Mouse (Mus musculus) kidney, embryonic 14.5 days (tissue): ENCODE measurements at regions not wholly inside any gene's neighbourhood (a gene's known extent, or its start where the extent isn't known, plus 50 kb on each side); places are given as distances from the start of the nearest gene placed in this dataset.
A peak's percentile ranks its signal among the peaks of the same experiment; 100 is the strongest.

Experiments used
- ATAC-seq: fragments of 200-750 bp; cut with Nextera tagmentation; 2 replicates; pipeline ENCODE4 v1.8.0; 2017; ENCODE audit warnings: moderate number of reproducible peaks, mild to moderate bottlenecking, moderate TSS enrichment, moderate library complexity; ENCODE audit not compliant: low FRiP score, low TSS enrichment
- H3K27ac ChIP-seq: fragments of 300-500 bp; sonication (generic); 2 replicates; pipeline ENCODE4 v1.5.1; 2014; ENCODE audit warnings: low read depth, mild to moderate bottlenecking, low read length, moderate library complexity, mixed read lengths
- H3K27me3 ChIP-seq: fragments of 300-500 bp; sonication (generic); 2 replicates; pipeline ENCODE4 v1.6.1; 2014; ENCODE audit warnings: mild to moderate bottlenecking, low read length; ENCODE audit not compliant: control insufficient read depth, insufficient read depth
- H3K36me3 ChIP-seq: fragments of 300-500 bp; sonication (generic); 2 replicates; pipeline ENCODE4 v1.6.1; 2014; ENCODE audit warnings: low read length, mixed read lengths; ENCODE audit not compliant: control insufficient read depth, insufficient read depth
- H3K4me1 ChIP-seq: fragments of 300-500 bp; sonication (generic); 2 replicates; pipeline ENCODE4 v1.6.1; 2014; ENCODE audit warnings: low read length, mixed read lengths; ENCODE audit not compliant: control insufficient read depth, insufficient read depth
- H3K4me2 ChIP-seq: fragments of 300-500 bp; sonication (generic); replicated peaks from 2 replicates; pipeline ENCODE4 v1.6.1; 2014; ENCODE audit warnings: low read depth, mild to moderate bottlenecking, low read length
- H3K4me3 ChIP-seq: fragments of 300-500 bp; sonication (generic); 2 replicates; pipeline ENCODE4 v1.5.1; 2014; ENCODE audit warnings: mild to moderate bottlenecking, low read length
- H3K9ac ChIP-seq: fragments of 300-500 bp; sonication (generic); 2 replicates; pipeline ENCODE4 v1.6.1; 2014; ENCODE audit warnings: low read depth, mild to moderate bottlenecking, low read length, moderate library complexity
- H3K9me3 ChIP-seq: fragments of 300-500 bp; sonication (generic); 2 replicates; pipeline ENCODE4 v1.6.1; 2016; ENCODE audit warnings: low read length; ENCODE audit not compliant: control insufficient read depth
- WGBS: fragments of 180-500 bp; shearing (Covaris S2); extraction: QIAGEN DNeasy Blood & Tissue Kit; methylation state at CpG from one replicate; pipeline ENCODE4 v1.1.7; 2014; 5-methylcytosine and 5-hydroxymethylcytosine counted together

- no peak for ATAC-seq
- no peak overlapping the region for H3K27ac ChIP-seq
- H3K4me2 ChIP-seq = no peak overlapping the region
- no peaks in the 10 kb centered on the region for H3K36me3 ChIP-seq
- no peak overlapping the region for H3K4me3 ChIP-seq
- H3K4me1 ChIP-seq = no peaks in the 10 kb centered on the region
- no peak overlapping the region for H3K9ac ChIP-seq
- WGBS = 78% methylated on average over 2 of the region's 2 CpGs
- H3K9me3 ChIP-seq = no peaks in the 10 kb centered on the region
- H3K27me3 ChIP-seq = no peaks in the 10 kb centered on the region
Measured at GRCm38 (mm10) chr9:34348442-34348841, 137.3 kb upstream of the Kirrel3 start.

GRCm38 (mm10) chr9:34349997-34350396 is 135.7 kb upstream of the Kirrel3 start:
- no peak overlapping the region for H3K4me2 ChIP-seq
- no peak overlapping the region for H3K4me3 ChIP-seq
- no peaks in the 10 kb centered on the region for H3K4me1 ChIP-seq
- no peak overlapping the region for H3K27ac ChIP-seq
- no peaks in the 10 kb centered on the region for H3K27me3 ChIP-seq
- no peak for ATAC-seq
- no peaks in the 10 kb centered on the region for H3K36me3 ChIP-seq
- 67% methylated on average over 3 of the region's 3 CpGs for WGBS
- H3K9me3 ChIP-seq = no peaks in the 10 kb centered on the region
- H3K9ac ChIP-seq = no peak overlapping the region

- no peak overlapping the region for H3K4me3 ChIP-seq
- no peak overlapping the region for H3K27ac ChIP-seq
- peaks cover 3% of the 10 kb centered on the region; the same call in 1 of the 2 replicates for H3K27me3 ChIP-seq
- no peak for ATAC-seq
- no peaks in the 10 kb centered on the region for H3K36me3 ChIP-seq
- no peak overlapping the region for H3K9ac ChIP-seq
- H3K4me1 ChIP-seq = no peaks in the 10 kb centered on the region
- no peak overlapping the region for H3K4me2 ChIP-seq
- WGBS = 78% methylated on average over 9 of the region's 9 CpGs
- no peaks in the 10 kb centered on the region for H3K9me3 ChIP-seq
Measured at GRCm38 (mm10) chr9:34353744-34354143, 131.9 kb upstream of the Kirrel3 start.

GRCm38 (mm10) chr9:34354723-34355316 is 130.9 kb upstream of the Kirrel3 start:
- no peak overlapping the region for H3K4me3 ChIP-seq
- H3K27ac ChIP-seq = no peak overlapping the region
- ATAC-seq = peak; percentile 88
- no peaks in the 10 kb centered on the region for H3K36me3 ChIP-seq
- H3K9ac ChIP-seq = no peak overlapping the region
- no peak overlapping the region for H3K4me2 ChIP-seq
- 24% methylated on average over 6 of the region's 6 CpGs for WGBS
- H3K9me3 ChIP-seq = peaks cover under 1% of the 10 kb centered on the region; the same call in 1 of the 2 replicates
- H3K4me1 ChIP-seq = no peaks in the 10 kb centered on the region
- H3K27me3 ChIP-seq = peaks cover 3% of the 10 kb centered on the region; the same call in 1 of the 2 replicates

GRCm38 (mm10) chr9:34370686-34371398 is 114.9 kb upstream of the Kirrel3 start:
- no peak overlapping the region for H3K27ac ChIP-seq
- no peak overlapping the region for H3K9ac ChIP-seq
- H3K4me1 ChIP-seq = no peaks in the 10 kb centered on the region
- no peaks in the 10 kb centered on the region for H3K36me3 ChIP-seq
- no peak overlapping the region for H3K4me3 ChIP-seq
- ATAC-seq = no peak
- 48% methylated on average over 4 of the region's 4 CpGs for WGBS
- H3K27me3 ChIP-seq = no peaks in the 10 kb centered on the region
- no peaks in the 10 kb centered on the region for H3K9me3 ChIP-seq
- H3K4me2 ChIP-seq = no peak overlapping the region

GRCm38 (mm10) chr9:34375187-34375586 is 110.5 kb upstream of the Kirrel3 start:
- 50% methylated on average over 1 of the region's 1 CpGs for WGBS
- Histone ChIP-seq H3K4me1 (no peaks in the 10 kb centered on the region), H3K4me2 (no peak overlapping the region), H3K9ac (no peak overlapping the region), H3K27ac (no peak overlapping the region), H3K9me3 (no peaks in the 10 kb centered on the region), H3K4me3 (no peak overlapping the region), H3K36me3 (no peaks in the 10 kb centered on the region), H3K27me3 (no peaks in the 10 kb centered on the region)
- no peak for ATAC-seq

- Histone ChIP-seq H3K4me2 (no peak overlapping the region), H3K9me3 (no peaks in the 10 kb centered on the region), H3K4me3 (no peak overlapping the region), H3K36me3 (no peaks in the 10 kb centered on the region), H3K27ac (no peak overlapping the region), H3K27me3 (no peaks in the 10 kb centered on the region), H3K9ac (no peak overlapping the region), H3K4me1 (no peaks in the 10 kb centered on the region)
- ATAC-seq = no peak
- WGBS = 84% methylated on average over 3 of the region's 3 CpGs
Measured at GRCm38 (mm10) chr9:34380008-34380407, 105.7 kb upstream of the Kirrel3 start.

- Histone ChIP-seq H3K4me2 (no peak overlapping the region), H3K9ac (no peak overlapping the region), H3K4me1 (no peaks in the 10 kb centered on the region), H3K4me3 (no peak overlapping the region), H3K36me3 (no peaks in the 10 kb centered on the region), H3K27ac (no peak overlapping the region), H3K9me3 (no peaks in the 10 kb centered on the region), H3K27me3 (no peaks in the 10 kb centered on the region)
- WGBS = 78% methylated on average over 3 of the region's 3 CpGs
- ATAC-seq = no peak
Measured at GRCm38 (mm10) chr9:34381601-34382000, 104.1 kb upstream of the Kirrel3 start.

GRCm38 (mm10) chr9:34382208-34382607 is 103.5 kb upstream of the Kirrel3 start:
- no peak overlapping the region for H3K9ac ChIP-seq
- no peak overlapping the region for H3K4me2 ChIP-seq
- H3K4me1 ChIP-seq = no peaks in the 10 kb centered on the region
- ATAC-seq = no peak
- H3K36me3 ChIP-seq = no peaks in the 10 kb centered on the region
- H3K27me3 ChIP-seq = no peaks in the 10 kb centered on the region
- no peak overlapping the region for H3K27ac ChIP-seq
- H3K9me3 ChIP-seq = no peaks in the 10 kb centered on the region
- WGBS = 38% methylated on average over 1 of the region's 1 CpGs
- no peak overlapping the region for H3K4me3 ChIP-seq
